Mouse (Mus musculus) MEL (cell line): ENCODE results near the gene Aknad1. TPM values are rescaled to one million over a fixed set of nuclear protein-coding genes. Genes with fewer than 3 reads are reported as not detected.

ENCODE experiments used
- DNase-seq: peaks from one replicate; pipeline ENCODE4 v3.0.0; 2011; ENCODE audit warnings: low read depth, low spot score
- H3K27ac ChIP-seq: 2 replicates; pipeline ENCODE4 v1.5.1; 2012; ENCODE audit warnings: low read depth, mild to moderate bottlenecking, control low read depth, low read length, moderate library complexity; ENCODE audit not compliant: control insufficient read depth
- H3K27me3 ChIP-seq, 2 experiments: fragments of 150-350 bp in 1 of 2; sonication (generic) in 1 of 2; 2 replicates each; pipeline ENCODE4 v1.6.1; 2012; ENCODE audit warnings: low read length in 2 of 2, mild to moderate bottlenecking in 2 of 2, improper control_type of control experiment in 1 of 2, moderate library complexity in 1 of 2; ENCODE audit not compliant: insufficient read depth in 2 of 2, control insufficient read depth in 1 of 2
- H3K36me3 ChIP-seq, 2 experiments: 2 replicates each; pipeline ENCODE4 v1.6.1; 2012 to 2014; ENCODE audit warnings: low read length in 2 of 2, improper control_type of control experiment in 1 of 2, inconsistent platforms in 1 of 2, mild to moderate bottlenecking in 1 of 2; ENCODE audit not compliant: insufficient read depth in 2 of 2, control insufficient read depth in 1 of 2
- H3K4me1 ChIP-seq, 2 experiments: fragments of 150-350 bp in 1 of 2; sonication (generic) in 1 of 2; 2 replicates each; pipeline ENCODE4 v1.6.1; 2012; ENCODE audit warnings: low read length in 2 of 2, improper control_type of control experiment in 1 of 2, mild to moderate bottlenecking in 1 of 2; ENCODE audit not compliant: insufficient read depth in 2 of 2, control insufficient read depth in 1 of 2
- H3K4me3 ChIP-seq, 2 experiments: fragments of 150-350 bp in 1 of 2; sonication (generic) in 1 of 2; 2 replicates each; pipeline ENCODE4 v1.5.1; 2012; ENCODE audit warnings: low read depth in 2 of 2, low read length in 2 of 2, mild to moderate bottlenecking in 2 of 2, moderate library complexity in 2 of 2, control low read depth in 1 of 2, improper control_type of control experiment in 1 of 2; ENCODE audit not compliant: control insufficient read depth in 1 of 2, insufficient read depth in 1 of 2
- H3K79me2 ChIP-seq: 2 replicates; pipeline ENCODE4 v1.6.1; 2012; ENCODE audit warnings: mild to moderate bottlenecking, low read length, moderate library complexity; ENCODE audit not compliant: control insufficient read depth, poor library complexity, insufficient read depth
- H3K9ac ChIP-seq: 2 replicates; pipeline ENCODE4 v1.6.1; 2012; ENCODE audit warnings: low read depth, mild to moderate bottlenecking, control low read depth, low read length, moderate library complexity; ENCODE audit not compliant: control insufficient read depth, poor library complexity, severe bottlenecking
- H3K9me3 ChIP-seq: fragments of 150-350 bp; sonication (generic); replicated peaks from 2 replicates; pipeline ENCODE4 v1.6.1; 2012; ENCODE audit warnings: mild to moderate bottlenecking, low read length, improper control_type of control experiment, moderate library complexity; ENCODE audit not compliant: insufficient read depth
- CTCF ChIP-seq, 3 experiments: IDR thresholded peaks in 2 of 3; conservative IDR thresholded peaks in 1 of 3; 2 replicates each; pipeline ENCODE4 v1.5.1; 2011 to 2012; ENCODE audit warnings: low read length in 3 of 3, low read depth in 2 of 3, mild to moderate bottlenecking in 2 of 3, improper control_type of control experiment in 1 of 3, inconsistent platforms in 1 of 3, mixed read lengths in 1 of 3, moderate library complexity in 1 of 3; ENCODE audit not compliant: control insufficient read depth in 1 of 3, insufficient read depth in 1 of 3, poor library complexity in 1 of 3, severe bottlenecking in 1 of 3
- ELF1 ChIP-seq: IDR thresholded peaks from 2 replicates; pipeline ENCODE4 v1.6.1; 2014; ENCODE audit warnings: low read depth, mild to moderate bottlenecking, inconsistent platforms, low read length, improper control_type of control experiment, moderate library complexity
- EP300 ChIP-seq, 2 experiments: IDR thresholded peaks; 2 replicates each; pipeline ENCODE4 v1.6.1; 2011; ENCODE audit warnings: improper control_type of control experiment in 2 of 2, low read length in 2 of 2, low read depth in 1 of 2, mild to moderate bottlenecking in 1 of 2
- ETS1 ChIP-seq: IDR thresholded peaks from 2 replicates; pipeline ENCODE4 v1.6.1; 2012; ENCODE audit warnings: low read depth, mild to moderate bottlenecking, inconsistent platforms, low read length, improper control_type of control experiment, moderate library complexity
- HCFC1 ChIP-seq: IDR thresholded peaks from 2 replicates; pipeline ENCODE4 v1.6.1; 2012; ENCODE audit warnings: low read depth, mild to moderate bottlenecking, inconsistent platforms, low read length, improper control_type of control experiment, moderate library complexity
- KAT2A ChIP-seq: conservative IDR thresholded peaks from 2 replicates; pipeline ENCODE4 v1.6.1; 2012; ENCODE audit warnings: low read depth, low read length, improper control_type of control experiment, inconsistent platforms
- MAX ChIP-seq: IDR thresholded peaks from 2 replicates; pipeline ENCODE4 v1.6.1; 2011; ENCODE audit warnings: low read length, improper control_type of control experiment
- MAZ ChIP-seq: IDR thresholded peaks from 2 replicates; pipeline ENCODE4 v1.6.1; 2012; ENCODE audit warnings: low read depth, mild to moderate bottlenecking, inconsistent platforms, low read length, improper control_type of control experiment
- MXI1 ChIP-seq: IDR thresholded peaks from 2 replicates; pipeline ENCODE4 v1.6.1; 2011; ENCODE audit warnings: mild to moderate bottlenecking, low read depth, low read length, improper control_type of control experiment
- NRF1 ChIP-seq: IDR thresholded peaks from 2 replicates; pipeline ENCODE4 v1.6.1; 2014; ENCODE audit warnings: low read depth, mild to moderate bottlenecking, inconsistent platforms, low read length, improper control_type of control experiment, moderate library complexity; ENCODE audit not compliant: poor library complexity, insufficient read depth, severe bottlenecking
- POLR2AphosphoS2 ChIP-seq: IDR thresholded peaks from 2 replicates; pipeline ENCODE4 v1.6.1; 2011; ENCODE audit warnings: low read length, improper control_type of control experiment
- POLR2AphosphoS5 ChIP-seq: IDR thresholded peaks from 2 replicates; pipeline ENCODE4 v1.6.1; 2012; ENCODE audit warnings: low read depth, borderline replicate concordance, mild to moderate bottlenecking, inconsistent platforms, low read length, moderate library complexity, mixed read lengths
- TCF12 ChIP-seq: IDR thresholded peaks from 2 replicates; pipeline ENCODE4 v1.6.1; 2014; ENCODE audit warnings: low read depth, mild to moderate bottlenecking, inconsistent platforms, low read length, improper control_type of control experiment, moderate library complexity
- USF2 ChIP-seq, 2 experiments: IDR thresholded peaks; 2 replicates each; pipeline ENCODE4 v1.6.1; 2011 to 2012; ENCODE audit warnings: improper control_type of control experiment in 2 of 2, low read length in 2 of 2, borderline replicate concordance in 1 of 2, inconsistent platforms in 1 of 2, low read depth in 1 of 2, mild to moderate bottlenecking in 1 of 2; ENCODE audit not compliant: insufficient read depth in 1 of 2
- ZMIZ1 ChIP-seq: IDR thresholded peaks from 2 replicates; pipeline ENCODE4 v1.6.1; 2012; ENCODE audit warnings: low read depth, mild to moderate bottlenecking, inconsistent platforms, low read length, improper control_type of control experiment, moderate library complexity
- ZNF384 ChIP-seq: IDR thresholded peaks from 2 replicates; pipeline ENCODE4 v1.6.1; 2012; ENCODE audit warnings: low read depth, mild to moderate bottlenecking, inconsistent platforms, low read length, improper control_type of control experiment
- polyA plus RNA-seq, 2 experiments: library from polyadenylated mRNA; stranded (reverse) in 1 of 2; unstranded in 1 of 2; fragments of >175 nt in 1 of 2; fragments of >200 nt in 1 of 2; gene quantifications; 2 replicates each; pipeline versions ENCODE4 v1.2.1 to v1.2.4; 2012; ENCODE audit warnings: low replicate concordance in 2 of 2, low read depth in 1 of 2; ENCODE audit not compliant: insufficient read length in 2 of 2, insufficient read depth in 1 of 2, missing spikeins in 1 of 2
- total RNA-seq: library from RNA; depleted of rRNA; stranded (reverse); fragments of 300-350 nt; gene quantifications from 2 replicates; pipeline ENCODE4 v1.2.3, GENCODE M21; 2012; rRNA removed

The Aknad1 gene
- total RNA-seq (not detected in 2 replicates), polyA plus RNA-seq (under 1 TPM in 1 of 2 experiments, not detected in 1; 0.06 TPM)

DNA sequence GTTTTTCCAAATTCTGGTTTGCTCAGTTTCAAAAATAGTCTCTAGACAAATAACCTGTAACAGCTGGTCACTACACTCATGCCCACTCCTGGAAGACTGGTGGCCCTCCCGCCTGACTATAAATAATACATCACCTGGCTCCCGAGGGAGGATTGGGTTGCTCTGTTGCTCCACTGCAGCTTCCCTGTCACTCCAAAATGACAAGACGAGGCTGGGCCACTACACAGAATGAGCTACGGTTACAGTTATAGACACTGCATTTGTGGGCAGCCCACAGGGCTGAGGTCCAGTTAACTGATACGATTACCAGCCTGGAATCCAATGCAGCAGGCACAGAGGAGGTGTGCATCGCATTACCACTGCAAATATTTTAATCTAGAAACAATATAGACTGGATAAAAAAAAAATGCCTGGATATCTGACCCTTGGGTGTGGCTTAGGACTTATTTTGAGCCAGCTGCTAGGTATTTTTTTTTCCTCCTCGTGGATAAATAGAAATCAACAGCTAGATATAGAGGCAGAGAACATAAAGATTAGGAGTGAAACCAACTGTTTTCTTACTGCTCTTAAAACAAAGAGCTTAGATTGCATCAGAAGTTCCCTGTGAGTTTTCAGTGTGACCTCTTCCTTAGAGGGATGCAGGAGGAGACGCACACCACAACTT, at the start of gene Aknad1:
Gene Aknad1 (plus strand): TSS at position 614 of the 664 bp plus-strand sequence.
- Histone ChIP-seq H3K79me2 (no peaks in the 10 kb centered on the region), H3K9ac (no peak within 1 kb of the TSS), H3K4me3 (no peak within 1 kb of the TSS), H3K36me3 (peaks cover 0 to 19% of the 10 kb centered on the region in 2 experiments; a peak in 2 of 4 replicates), H3K9me3 (no peaks in the 10 kb centered on the region), H3K27me3 (no peaks in the 10 kb centered on the region), H3K4me1 (peaks cover 12 to 16% of the 10 kb centered on the region in 2 experiments), H3K27ac (no peak within 1 kb of the TSS; the same call in 1 of the 2 replicates)
- DNase-seq, result no peak
- TF ChIP-seq MAX, result no peak
- peak in 1 of 2 experiments; percentile 24; a peak in 1 of 4 replicates for TF ChIP-seq EP300 (IDR thresholded peaks at IDR 0.05; ENCODE audit: low read depth in 1 of 2, low read length in 2 of 2)
- TF ChIP-seq POLR2AphosphoS2, result no peak
- TF ChIP-seq NRF1, result no peak
- TF ChIP-seq ETS1, result 0 out of 2 replicates have a peak, but pooled peaks have one; percentile 17
- TF ChIP-seq ZNF384, result peak; percentile 44; the same call in 1 of the 2 replicates
- no peak for TF ChIP-seq ELF1

DNA sequence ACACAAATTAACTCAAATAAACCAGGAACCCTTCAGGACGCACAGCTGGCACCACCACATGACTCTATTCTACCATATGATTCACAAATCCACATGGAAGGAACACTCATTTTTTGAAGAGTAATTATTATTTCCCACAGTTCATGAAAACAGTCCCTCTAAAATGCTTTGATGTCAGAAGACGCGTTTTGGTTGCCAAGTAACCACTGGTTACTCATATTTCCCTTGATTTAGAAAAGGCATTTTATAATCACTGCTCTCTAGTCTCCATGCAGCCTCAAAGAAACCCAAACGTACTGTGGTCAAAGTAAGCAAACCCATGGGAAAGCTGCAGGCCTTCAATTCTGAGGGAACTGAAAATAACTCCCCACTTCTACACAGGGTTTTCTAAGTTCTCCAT, 49.5 kb upstream of the Aknad1 start:
- Histone ChIP-seq H3K4me1 (no peaks in the 10 kb centered on the region), H3K27ac (no peak overlapping the region)
- DNase-seq, result no peak

More for the DNA sequence above, 49.5 kb upstream of the Aknad1 start:
- H3K9me3 ChIP-seq, result no peaks in the 10 kb centered on the region
- H3K4me3 ChIP-seq, result no peak overlapping the region
- H3K79me2 ChIP-seq, result no peaks in the 10 kb centered on the region
- TF ChIP-seq POLR2AphosphoS5 (no peak), TCF12 (no peak), ETS1 (no peak), MXI1 (no peak), CTCF (IDR thresholded peaks at IDR 0.05 in 2 of 3, conservative IDR thresholded peaks at IDR 0.05 in 1 of 3; ENCODE audit: control insufficient read depth in 1 of 3, insufficient read depth in 1 of 3, low read depth in 2 of 3, low read length in 3 of 3, poor library complexity in 1 of 3, severe bottlenecking in 1 of 3) (no peak), MAZ (no peak), HCFC1 (no peak), MAX (no peak), ZMIZ1 (no peak), ELF1 (no peak), KAT2A (no peak), ZNF384 (no peak), POLR2AphosphoS2 (no peak), USF2 (IDR thresholded peaks at IDR 0.05; ENCODE audit: borderline replicate concordance in 1 of 2, insufficient read depth in 1 of 2, low read depth in 1 of 2, low read length in 2 of 2) (no peak)
- no peaks in the 10 kb centered on the region; a peak in 1 of 4 replicates for H3K36me3 ChIP-seq
- H3K27me3 ChIP-seq, result no peaks in the 10 kb centered on the region
- no peak overlapping the region for H3K9ac ChIP-seq
